Mouse (Mus musculus) MN1 (cell line): ENCODE results near the gene Gm8220.
"Not testable (repeated sequence)": the region's sequence is repeated elsewhere in the genome, so short reads cannot be mapped to it uniquely, and the experiment has no call there.

Experiments
- DNase-seq: peaks from one replicate; pipeline ENCODE4 v3.0.0-alpha.2; 2016; ENCODE audit warnings: low spot score

Gm8220 gene

GRCm38 (mm10) chr14:44285280-44285679, at the start of gene Gm8220:
TSS of gene Gm8220 (plus strand) at chr14:44285580.
- DNase-seq = not testable (repeated sequence)

- DNase-seq = no peak
These were observed 37.3 kb upstream of the Gm8220 start for GRCm38 (mm10) chr14:44248039-44248438.

GRCm38 (mm10) chr14:44312049-44312448, 26.7 kb downstream of the Gm8220 start:
- DNase-seq = not testable (repeated sequence)

- DNase-seq = not testable (repeated sequence)
These were observed 53.1 kb downstream of the Gm8220 start, which contains the start of gene Gm5930 for GRCm38 (mm10) chr14:44338484-44338883. TSS of gene Gm5930 (minus strand) at chr14:44338584.
